Mouse (Mus musculus): ENCODE results near the gene Usp48. TPM values are rescaled to one million over a fixed set of nuclear protein-coding genes. Genes with fewer than 3 reads are reported as not detected.

The Usp48 gene
- polyA plus RNA-seq, 1 experiment from 2014 or later, result 72.5 TPM

- no peak overlapping the region for H3K9ac ChIP-seq (ENCODE audit: low read length)
- H3K27me3 ChIP-seq (ENCODE audit: control insufficient read depth, insufficient read depth, low read length), result no peaks in the 10 kb centered on the region
- H3K4me1 ChIP-seq (ENCODE audit: control insufficient read depth, insufficient read depth, low read length), result peaks cover 14% of the 10 kb centered on the region
- DNase-seq (ENCODE audit: low spot score, missing footprints) (no peak), ATAC-seq (ENCODE audit: low FRiP score) (no peak)
- H3K36me3 ChIP-seq (ENCODE audit: control insufficient read depth, insufficient read depth, low read length), result no peaks in the 10 kb centered on the region
- no peak overlapping the region for H3K27ac ChIP-seq (ENCODE audit: low read depth, low read length)
- no peak overlapping the region for H3K4me2 ChIP-seq
- no peaks in the 10 kb centered on the region for H3K9me3 ChIP-seq (ENCODE audit: control insufficient read depth, low read length)
- no peak overlapping the region for H3K4me3 ChIP-seq (ENCODE audit: low read depth, low read length)
- 70% methylated on average over 5 of the region's 5 CpGs for WGBS
Measured at GRCm38 (mm10) chr4:137598577-137598976, 5.0 kb downstream of the Usp48 start.

DNA sequence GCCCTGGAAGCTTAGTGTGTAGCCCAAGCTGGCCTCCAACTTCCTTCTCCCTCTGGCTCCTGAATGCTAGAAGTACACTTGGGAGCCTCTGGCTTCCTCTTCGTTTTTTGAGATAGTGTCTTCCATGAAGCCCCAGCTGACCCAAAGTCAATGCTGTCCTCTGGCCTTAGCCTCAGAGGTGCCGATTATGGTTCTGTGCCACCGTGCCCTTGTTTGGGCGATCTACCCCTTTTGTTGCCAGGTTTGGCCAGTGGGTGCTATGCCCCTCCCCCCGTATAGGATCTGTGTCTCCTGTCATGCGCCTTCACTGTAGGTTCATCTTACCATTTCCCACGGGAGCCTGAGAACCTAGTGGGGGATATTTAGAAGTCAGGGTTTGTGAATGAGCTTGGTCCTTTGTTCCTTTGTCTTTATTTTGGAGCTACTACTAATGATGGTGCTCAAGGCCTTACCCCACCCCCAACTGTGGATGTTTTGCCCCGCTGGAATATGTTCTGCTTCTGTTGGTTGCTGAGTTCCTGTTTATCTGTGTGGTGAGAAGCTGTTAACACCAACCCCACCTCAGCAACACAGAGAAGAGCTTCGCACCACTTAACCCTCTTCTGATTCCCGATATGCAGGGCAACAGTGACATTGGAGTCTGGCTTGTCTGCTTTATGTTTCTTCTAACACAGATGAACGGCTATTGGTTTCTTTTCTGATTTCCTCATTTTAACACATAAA is 10.1 kb downstream of the Usp48 start:
- WGBS, result 90% methylated on average over 11 of the region's 11 CpGs
- DNase-seq (ENCODE audit: low spot score, missing footprints) (no peak), ATAC-seq (ENCODE audit: low FRiP score) (no peak)
- H3K36me3 ChIP-seq (ENCODE audit: control insufficient read depth, insufficient read depth, low read length), result peaks cover 12% of the 10 kb centered on the region
- no peak overlapping the region for H3K27ac ChIP-seq (ENCODE audit: low read depth, low read length)
- no peaks in the 10 kb centered on the region for H3K9me3 ChIP-seq (ENCODE audit: control insufficient read depth, low read length)
- no peak overlapping the region for H3K4me2 ChIP-seq
- no peak overlapping the region for H3K4me3 ChIP-seq (ENCODE audit: low read depth, low read length)
- no peaks in the 10 kb centered on the region for H3K27me3 ChIP-seq (ENCODE audit: control insufficient read depth, insufficient read depth, low read length)
- no peak overlapping the region for H3K9ac ChIP-seq (ENCODE audit: low read length)
- H3K4me1 ChIP-seq (ENCODE audit: control insufficient read depth, insufficient read depth, low read length), result no peaks in the 10 kb centered on the region; the same call in 1 of the 2 replicates

- Histone ChIP-seq H3K9me3 (ENCODE audit: control insufficient read depth, low read length) (no peaks in the 10 kb centered on the region), H3K9ac (ENCODE audit: low read length) (no peak overlapping the region), H3K4me1 (ENCODE audit: control insufficient read depth, insufficient read depth, low read length) (no peaks in the 10 kb centered on the region), H3K4me2 (no peak overlapping the region), H3K4me3 (ENCODE audit: low read depth, low read length) (no peak overlapping the region), H3K27ac (ENCODE audit: low read depth, low read length) (no peak overlapping the region), H3K27me3 (ENCODE audit: control insufficient read depth, insufficient read depth, low read length) (no peaks in the 10 kb centered on the region), H3K36me3 (ENCODE audit: control insufficient read depth, insufficient read depth, low read length) (peaks cover 30% of the 10 kb centered on the region)
- DNase-seq (ENCODE audit: low spot score, missing footprints) (no peak), ATAC-seq (ENCODE audit: low FRiP score) (no peak)
- WGBS, result 97% methylated on average over 2 of the region's 2 CpGs
Measured at GRCm38 (mm10) chr4:137607023-137607422, 13.5 kb downstream of the Usp48 start.

GRCm38 (mm10) chr4:137609281-137609680 is 15.7 kb downstream of the Usp48 start:
- DNase-seq (ENCODE audit: low spot score, missing footprints) (no peak), ATAC-seq (ENCODE audit: low FRiP score) (no peak)
- Histone ChIP-seq H3K4me1 (ENCODE audit: control insufficient read depth, insufficient read depth, low read length) (no peaks in the 10 kb centered on the region), H3K4me2 (no peak overlapping the region), H3K4me3 (ENCODE audit: low read depth, low read length) (no peak overlapping the region), H3K36me3 (ENCODE audit: control insufficient read depth, insufficient read depth, low read length) (peaks cover 38% of the 10 kb centered on the region), H3K27me3 (ENCODE audit: control insufficient read depth, insufficient read depth, low read length) (no peaks in the 10 kb centered on the region), H3K9me3 (ENCODE audit: control insufficient read depth, low read length) (no peaks in the 10 kb centered on the region), H3K9ac (ENCODE audit: low read length) (no peak overlapping the region), H3K27ac (ENCODE audit: low read depth, low read length) (no peak overlapping the region)
- 93% methylated on average over 7 of the region's 7 CpGs for WGBS

DNA sequence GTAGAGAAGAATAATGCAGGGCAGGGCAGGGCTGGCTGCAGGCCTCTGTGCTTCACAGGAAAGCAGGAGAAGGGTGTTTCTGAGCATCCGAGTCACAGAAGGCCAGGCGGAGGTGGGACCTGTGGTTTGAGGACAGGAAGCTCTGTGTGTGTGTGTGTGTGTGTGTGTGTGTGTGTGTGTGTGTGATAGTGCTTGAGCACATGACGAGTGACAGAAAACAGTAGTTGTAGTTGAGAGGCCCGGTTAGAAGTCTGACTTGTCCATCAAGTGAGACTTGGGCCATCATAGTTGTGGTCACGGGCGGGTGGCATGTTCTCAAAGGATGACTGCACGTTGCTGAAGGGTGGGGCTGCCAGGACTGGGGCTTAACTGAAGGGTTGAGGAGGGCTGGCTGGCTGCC is 16.1 kb downstream of the Usp48 start:
- ATAC-seq (ENCODE audit: low FRiP score) (no peak), DNase-seq (ENCODE audit: low spot score, missing footprints) (no peak)
- Histone ChIP-seq H3K9me3 (ENCODE audit: control insufficient read depth, low read length) (no peaks in the 10 kb centered on the region), H3K4me2 (no peak overlapping the region), H3K4me1 (ENCODE audit: control insufficient read depth, insufficient read depth, low read length) (no peaks in the 10 kb centered on the region), H3K27ac (ENCODE audit: low read depth, low read length) (no peak overlapping the region), H3K9ac (ENCODE audit: low read length) (no peak overlapping the region), H3K4me3 (ENCODE audit: low read depth, low read length) (no peak overlapping the region), H3K27me3 (ENCODE audit: control insufficient read depth, insufficient read depth, low read length) (no peaks in the 10 kb centered on the region), H3K36me3 (ENCODE audit: control insufficient read depth, insufficient read depth, low read length) (peaks cover 38% of the 10 kb centered on the region)
- WGBS, result 84% methylated on average over 7 of the region's 7 CpGs

GRCm38 (mm10) chr4:137610256-137610655 is 16.7 kb downstream of the Usp48 start:
- WGBS, result 92% methylated on average over 15 of the region's 15 CpGs
- no peak for ATAC-seq (ENCODE audit: low FRiP score)

GRCm38 (mm10) chr4:137622847-137623246 is 29.3 kb downstream of the Usp48 start:
- ATAC-seq (ENCODE audit: low FRiP score), result no peak
- Histone ChIP-seq H3K27me3 (ENCODE audit: control insufficient read depth, insufficient read depth, low read length) (no peaks in the 10 kb centered on the region), H3K36me3 (ENCODE audit: control insufficient read depth, insufficient read depth, low read length) (peaks cover 7% of the 10 kb centered on the region), H3K4me2 (no peak overlapping the region), H3K9me3 (ENCODE audit: control insufficient read depth, low read length) (no peaks in the 10 kb centered on the region), H3K27ac (ENCODE audit: low read depth, low read length) (no peak overlapping the region), H3K4me3 (ENCODE audit: low read depth, low read length) (no peak overlapping the region), H3K9ac (ENCODE audit: low read length) (no peak overlapping the region), H3K4me1 (ENCODE audit: control insufficient read depth, insufficient read depth, low read length) (no peaks in the 10 kb centered on the region)
- WGBS, result 94% methylated on average over 8 of the region's 8 CpGs
- DNase-seq (ENCODE audit: low spot score, missing footprints), result no peak

More at GRCm38 (mm10) chr4:137610256-137610655, 16.7 kb downstream of the Usp48 start:
- DNase-seq (ENCODE audit: low spot score, missing footprints), result no peak
- Histone ChIP-seq H3K9ac (ENCODE audit: low read length) (no peak overlapping the region), H3K4me2 (no peak overlapping the region), H3K9me3 (ENCODE audit: control insufficient read depth, low read length) (no peaks in the 10 kb centered on the region), H3K36me3 (ENCODE audit: control insufficient read depth, insufficient read depth, low read length) (peaks cover 38% of the 10 kb centered on the region), H3K27ac (ENCODE audit: low read depth, low read length) (no peak overlapping the region), H3K4me3 (ENCODE audit: low read depth, low read length) (no peak overlapping the region), H3K4me1 (ENCODE audit: control insufficient read depth, insufficient read depth, low read length) (no peaks in the 10 kb centered on the region), H3K27me3 (ENCODE audit: control insufficient read depth, insufficient read depth, low read length) (no peaks in the 10 kb centered on the region)

- Histone ChIP-seq H3K4me3 (ENCODE audit: low read depth, low read length) (no peak overlapping the region), H3K27ac (ENCODE audit: low read depth, low read length) (peak overlapping the region; percentile 9; the same call in 1 of the 2 replicates), H3K4me2 (no peak overlapping the region), H3K27me3 (ENCODE audit: control insufficient read depth, insufficient read depth, low read length) (no peaks in the 10 kb centered on the region), H3K4me1 (ENCODE audit: control insufficient read depth, insufficient read depth, low read length) (no peaks in the 10 kb centered on the region), H3K9ac (ENCODE audit: low read length) (no peak overlapping the region), H3K36me3 (ENCODE audit: control insufficient read depth, insufficient read depth, low read length) (peaks cover 17% of the 10 kb centered on the region), H3K9me3 (ENCODE audit: control insufficient read depth, low read length) (no peaks in the 10 kb centered on the region)
- ATAC-seq (ENCODE audit: low FRiP score) (no peak), DNase-seq (ENCODE audit: low spot score, missing footprints) (no peak)
- 44% methylated on average over 8 of the region's 8 CpGs for WGBS
Measured at GRCm38 (mm10) chr4:137627476-137628235, 34.1 kb downstream of the Usp48 start.

GRCm38 (mm10) chr4:137628400-137628799 is 34.8 kb downstream of the Usp48 start:
- ATAC-seq (ENCODE audit: low FRiP score) (no peak), DNase-seq (ENCODE audit: low spot score, missing footprints) (no peak)
- no peak overlapping the region for H3K4me2 ChIP-seq
- no peak overlapping the region for H3K27ac ChIP-seq (ENCODE audit: low read depth, low read length)
- no peaks in the 10 kb centered on the region for H3K27me3 ChIP-seq (ENCODE audit: control insufficient read depth, insufficient read depth, low read length)
- no peak overlapping the region for H3K9ac ChIP-seq (ENCODE audit: low read length)
- H3K9me3 ChIP-seq (ENCODE audit: control insufficient read depth, low read length), result no peaks in the 10 kb centered on the region
- WGBS, result 74% methylated on average over 6 of the region's 6 CpGs
- H3K4me1 ChIP-seq (ENCODE audit: control insufficient read depth, insufficient read depth, low read length), result no peaks in the 10 kb centered on the region
- H3K4me3 ChIP-seq (ENCODE audit: low read depth, low read length), result no peak overlapping the region
- peaks cover 14% of the 10 kb centered on the region for H3K36me3 ChIP-seq (ENCODE audit: control insufficient read depth, insufficient read depth, low read length)

Data from midbrain, embryonic 11.5 days (tissue).